Mouse (Mus musculus) hindbrain, embryonic 16.5 days (tissue): Measurements from ENCODE around the gene Atp13a4. TPM values are rescaled to one million over a fixed set of nuclear protein-coding genes. Genes with fewer than 3 reads are reported as not detected.

ENCODE experiments used
- ATAC-seq: fragments of 200-750 bp; cut with Nextera tagmentation; 2 replicates; pipeline ENCODE4 v1.8.0; 2017; ENCODE audit warnings: moderate TSS enrichment, moderate library complexity
- H3K27ac ChIP-seq: fragments of 300-500 bp; sonication (generic); 2 replicates; pipeline ENCODE4 v1.5.1; 2014; ENCODE audit warnings: low read depth, mild to moderate bottlenecking, control low read depth, low read length, moderate library complexity
- H3K27me3 ChIP-seq: fragments of 300-500 bp; sonication (generic); replicated peaks from 2 replicates; pipeline ENCODE4 v1.6.1; 2014; ENCODE audit warnings: low read length; ENCODE audit not compliant: control insufficient read depth, insufficient read depth
- H3K36me3 ChIP-seq: fragments of 300-500 bp; sonication (generic); 2 replicates; pipeline ENCODE4 v1.6.1; 2014; ENCODE audit warnings: mild to moderate bottlenecking, low read length, moderate library complexity, mixed read lengths; ENCODE audit not compliant: control insufficient read depth, insufficient read depth
- H3K4me1 ChIP-seq: fragments of 300-500 bp; sonication (generic); 2 replicates; pipeline ENCODE4 v1.6.1; 2014; ENCODE audit warnings: low read depth, low read length; ENCODE audit not compliant: control insufficient read depth, insufficient read depth
- H3K4me2 ChIP-seq: fragments of 300-500 bp; sonication (generic); 2 replicates; pipeline ENCODE4 v1.6.1; 2014; ENCODE audit warnings: mild to moderate bottlenecking, low read length, control low read depth, moderate library complexity
- H3K4me3 ChIP-seq: fragments of 300-500 bp; sonication (generic); 2 replicates; pipeline ENCODE4 v1.5.1; 2014; ENCODE audit warnings: mild to moderate bottlenecking, low read length, control low read depth, moderate library complexity
- H3K9ac ChIP-seq: fragments of 300-500 bp; sonication (generic); 2 replicates; pipeline ENCODE4 v1.6.1; 2014; ENCODE audit warnings: low read depth, mild to moderate bottlenecking, control low read depth, low read length, moderate library complexity
- H3K9me3 ChIP-seq: fragments of 300-500 bp; sonication (generic); 2 replicates; pipeline ENCODE4 v1.6.1; 2014; ENCODE audit warnings: mild to moderate bottlenecking, low read length, moderate library complexity; ENCODE audit not compliant: control insufficient read depth
- WGBS: fragments of 180-500 bp; shearing (Covaris S2); extraction: QIAGEN DNeasy Blood & Tissue Kit; methylation state at CpG from one replicate; pipeline ENCODE4 v1.1.7; 2014; 5-methylcytosine and 5-hydroxymethylcytosine counted together
- polyA plus RNA-seq: library from polyadenylated mRNA; unstranded; fragments of >200 nt; fragmentation: Nextera tagmentation; extraction: Ambion mirVana; gene quantifications from 2 replicates; pipeline ENCODE4 v1.2.1, GENCODE M21; 2015

Gene Atp13a4
- polyA plus RNA-seq, 1 experiment from 2014 or later: 4.5 TPM

DNA sequence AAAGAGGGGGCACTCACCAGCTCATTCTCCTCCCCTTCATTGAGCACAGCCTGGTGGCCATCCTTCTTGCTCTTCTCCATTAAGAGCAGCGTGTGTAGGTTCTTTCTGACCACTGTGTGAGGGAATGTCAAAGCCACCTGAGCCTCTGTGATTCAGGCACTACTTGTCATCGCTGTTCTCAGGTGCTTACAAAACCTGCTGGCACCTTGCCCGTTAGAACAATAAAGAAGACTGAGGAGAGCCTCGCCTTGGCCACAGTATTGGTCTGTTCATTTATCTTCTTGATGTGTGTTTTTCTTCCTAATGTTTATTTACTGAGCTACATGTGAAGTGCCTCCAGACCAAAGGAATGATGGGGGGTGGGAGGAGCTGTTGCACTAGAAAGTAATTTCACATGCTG lies 166.2 kb downstream of the Atp13a4 start, which contains the start of gene Atp13a5:
TSS of gene Atp13a5 (minus strand) at position 275 of the 400 bp plus-strand sequence.
- Histone ChIP-seq H3K27me3 (no peaks in the 10 kb centered on the region), H3K36me3 (no peaks in the 10 kb centered on the region), H3K4me2 (no peak within 1 kb of the TSS), H3K4me1 (no peaks in the 10 kb centered on the region), H3K9ac (no peak within 1 kb of the TSS), H3K9me3 (no peaks in the 10 kb centered on the region), H3K4me3 (no peak within 1 kb of the TSS), H3K27ac (no peak within 1 kb of the TSS)
- no peak for ATAC-seq
- WGBS: 71% methylated on average over 4 of the region's 4 CpGs

DNA sequence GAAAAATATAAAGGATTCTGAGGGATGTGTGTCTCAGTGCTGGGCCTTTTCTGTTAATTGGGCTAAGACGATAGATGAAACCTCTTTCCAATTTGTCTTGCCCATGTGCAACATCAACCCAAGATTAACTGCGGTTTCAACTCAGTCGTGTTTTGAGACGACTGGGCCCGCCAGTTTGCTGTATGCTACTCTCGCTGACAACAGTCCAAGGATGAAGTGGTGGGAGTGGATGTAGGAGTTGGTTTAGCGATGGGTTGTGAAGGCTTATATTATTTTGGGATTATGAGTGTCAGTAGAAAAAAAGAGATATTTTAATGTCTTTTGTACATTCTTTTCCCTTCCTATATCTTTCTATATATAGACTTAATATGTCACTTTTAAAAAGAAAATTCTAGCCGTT lies 170.0 kb downstream of the Atp13a4 start:
- Histone ChIP-seq H3K27ac (no peak overlapping the region), H3K4me3 (no peak overlapping the region), H3K9me3 (no peaks in the 10 kb centered on the region), H3K36me3 (no peaks in the 10 kb centered on the region), H3K9ac (no peak overlapping the region), H3K4me1 (no peaks in the 10 kb centered on the region), H3K4me2 (no peak overlapping the region), H3K27me3 (no peaks in the 10 kb centered on the region)
- no peak for ATAC-seq
- 91% methylated on average over 8 of the region's 8 CpGs for WGBS

Other genes starting within 250 kb of the Atp13a4 start
- gene Atp13a5, start 166.1 kb downstream of the Atp13a4 start, polyA plus RNA-seq: 4.2 and 4.4 TPM in 2 replicates
- 41.6 and 48.1 TPM in 2 replicates for gene Opa1, start 34.5 kb upstream of the Atp13a4 start, polyA plus RNA-seq